Comparison of ENCODE assay signal across 19 mouse cellular contexts in genomic region chr14:101229068-101229467, GRCm38 (mm10). TPM values are rescaled to one million over a fixed set of nuclear protein-coding genes. Genes with fewer than 3 reads are reported as not detected.
DNase-seq lines count a peak whose midpoint lies in the region; ATAC-seq lines count a peak whose summit lies in the region.
"Had no signal": no experiment of that assay in that cellular context is flagged by ENCODE, and none has a peak within 500 bp of the region (broad histone marks: within the 10 kb centered on the region; RNA-seq: fewer than 3 reads in every experiment).

No protein-coding gene starts in this region.

- H3K27me3 ChIP-seq in midbrain, embryonic 13.5 days, result no peaks in the 10 kb centered on the region
- H3K27me3 ChIP-seq in midbrain, embryonic 11.5 days (ENCODE audit: control insufficient read depth, insufficient read depth, low read length), result no peaks in the 10 kb centered on the region
- H3K27me3 ChIP-seq in hindbrain, embryonic 16.5 days (replicated peaks; ENCODE audit: control insufficient read depth, insufficient read depth, low read length), result no peaks in the 10 kb centered on the region
- H3K27me3 ChIP-seq in liver, embryonic 11.5 days (replicated peaks; ENCODE audit: control insufficient read depth, insufficient read depth, low read length), result no peaks in the 10 kb centered on the region
- H3K27me3 ChIP-seq in heart, embryonic 11.5 days (ENCODE audit: control insufficient read depth, insufficient read depth, low read length), result no peaks in the 10 kb centered on the region
- H3K27me3 ChIP-seq: limb, embryonic 13.5 days had no signal

- no peak overlapping the region for H3K27ac ChIP-seq in midbrain, embryonic 13.5 days
- H3K27ac ChIP-seq in midbrain, embryonic 11.5 days (ENCODE audit: low read depth, low read length), result no peak overlapping the region
- H3K27ac ChIP-seq in hindbrain, embryonic 16.5 days (ENCODE audit: low read depth, low read length), result no peak overlapping the region
- no peak overlapping the region for H3K27ac ChIP-seq in liver, embryonic 11.5 days (ENCODE audit: low read depth, low read length)
- H3K27ac ChIP-seq in heart, embryonic 11.5 days (ENCODE audit: low read depth, low read length), result no peak overlapping the region
- H3K27ac ChIP-seq: heart, adult 2 months; kidney, postnatal 0 days; limb, embryonic 13.5 days had no signal

- H3K4me1 ChIP-seq in midbrain, embryonic 13.5 days (replicated peaks), result 0 out of 2 replicates have a peak, but pooled peaks cover 4% of the 10 kb centered on the region
- no peaks in the 10 kb centered on the region for H3K4me1 ChIP-seq in midbrain, embryonic 11.5 days (ENCODE audit: control insufficient read depth, insufficient read depth, low read length)
- H3K4me1 ChIP-seq in hindbrain, embryonic 16.5 days (ENCODE audit: control insufficient read depth, insufficient read depth, low read depth, low read length), result no peaks in the 10 kb centered on the region
- no peaks in the 10 kb centered on the region for H3K4me1 ChIP-seq in liver, embryonic 11.5 days (replicated peaks; ENCODE audit: control insufficient read depth, insufficient read depth, low read length)
- H3K4me1 ChIP-seq in heart, embryonic 11.5 days (ENCODE audit: control insufficient read depth, insufficient read depth, low read length), result 0 out of 2 replicates have a peak, but pooled peaks cover 3% of the 10 kb centered on the region
- H3K4me1 ChIP-seq: limb, embryonic 13.5 days had no signal

- no peaks in the 10 kb centered on the region for H3K36me3 ChIP-seq in midbrain, embryonic 13.5 days
- no peaks in the 10 kb centered on the region for H3K36me3 ChIP-seq in midbrain, embryonic 11.5 days (ENCODE audit: control insufficient read depth, insufficient read depth, low read length)
- H3K36me3 ChIP-seq in hindbrain, embryonic 16.5 days (ENCODE audit: control insufficient read depth, insufficient read depth, low read length), result no peaks in the 10 kb centered on the region
- no peaks in the 10 kb centered on the region for H3K36me3 ChIP-seq in liver, embryonic 11.5 days (ENCODE audit: control insufficient read depth, insufficient read depth, low read length)
- H3K36me3 ChIP-seq in heart, embryonic 11.5 days (ENCODE audit: control insufficient read depth, insufficient read depth, low read length), result no peaks in the 10 kb centered on the region
- H3K36me3 ChIP-seq: G1E; limb, embryonic 13.5 days had no signal

- peak; percentile 4 to 5 for DNase-seq in frontal cortex, adult 2 months (ENCODE audit: extremely low spot score in 1 of 2, low spot score in 1 of 2)
- DNase-seq in frontal cortex, postnatal 25 days (ENCODE audit: low spot score in 2 of 2), result no peak
- no peak for DNase-seq in midbrain, embryonic 11.5 days (ENCODE audit: low spot score, missing footprints)
- peak; percentile 22 for DNase-seq in brain, embryonic 18.5 days (ENCODE audit: low read depth, low spot score)
- no peak for DNase-seq in liver, embryonic 11.5 days (ENCODE audit: low spot score)
- DNase-seq: embryo, embryonic 11 days; heart, adult 2 months; heart, postnatal 10 days; lung, adult 18-20 months; lung, postnatal 4 days; thymus, postnatal 4 days had no signal

- no peak overlapping the region for H3K4me3 ChIP-seq in midbrain, embryonic 13.5 days (replicated peaks)
- H3K4me3 ChIP-seq in midbrain, embryonic 11.5 days (ENCODE audit: low read depth, low read length), result no peak overlapping the region
- no peak overlapping the region for H3K4me3 ChIP-seq in hindbrain, embryonic 16.5 days (ENCODE audit: low read length)
- H3K4me3 ChIP-seq in liver, embryonic 11.5 days (ENCODE audit: low read depth, low read length), result no peak overlapping the region
- no peak overlapping the region for H3K4me3 ChIP-seq in heart, embryonic 11.5 days (ENCODE audit: low read depth, low read length)
- H3K4me3 ChIP-seq: heart, adult 2 months; limb, embryonic 13.5 days had no signal

- H3K4me2 ChIP-seq in midbrain, embryonic 13.5 days (replicated peaks), result no peak overlapping the region
- H3K4me2 ChIP-seq in midbrain, embryonic 11.5 days, result no peak overlapping the region
- no peak overlapping the region for H3K4me2 ChIP-seq in hindbrain, embryonic 16.5 days (ENCODE audit: low read length)
- H3K4me2 ChIP-seq in liver, embryonic 11.5 days, result no peak overlapping the region
- H3K4me2 ChIP-seq in heart, embryonic 11.5 days, result no peak overlapping the region
- H3K4me2 ChIP-seq: limb, embryonic 13.5 days had no signal

- H3K9me3 ChIP-seq in midbrain, embryonic 13.5 days, result no peaks in the 10 kb centered on the region
- H3K9me3 ChIP-seq in midbrain, embryonic 11.5 days (ENCODE audit: control insufficient read depth, low read length), result no peaks in the 10 kb centered on the region
- H3K9me3 ChIP-seq in hindbrain, embryonic 16.5 days (ENCODE audit: control insufficient read depth, low read length), result no peaks in the 10 kb centered on the region
- no peaks in the 10 kb centered on the region for H3K9me3 ChIP-seq in liver, embryonic 11.5 days (ENCODE audit: control insufficient read depth, low read length)
- H3K9me3 ChIP-seq in heart, embryonic 11.5 days (replicated peaks; ENCODE audit: control insufficient read depth, low read length), result no peaks in the 10 kb centered on the region
- H3K9me3 ChIP-seq: limb, embryonic 13.5 days had no signal

- ATAC-seq in midbrain, embryonic 13.5 days, result peak; percentile 72; the same call in 1 of the 2 replicates
- ATAC-seq in midbrain, embryonic 11.5 days (ENCODE audit: low FRiP score), result no peak
- ATAC-seq in hindbrain, embryonic 16.5 days, result peak; percentile 69; the same call in 1 of the 2 replicates
- ATAC-seq in liver, embryonic 11.5 days (replicated peaks; ENCODE audit: low FRiP score), result no peak
- no peak for ATAC-seq in heart, embryonic 11.5 days (replicated peaks; ENCODE audit: insufficient number of reproducible peaks, low FRiP score, low TSS enrichment)

- H3K9ac ChIP-seq in midbrain, embryonic 13.5 days (replicated peaks), result no peak overlapping the region
- no peak overlapping the region for H3K9ac ChIP-seq in midbrain, embryonic 11.5 days (ENCODE audit: low read length)
- no peak overlapping the region for H3K9ac ChIP-seq in hindbrain, embryonic 16.5 days (ENCODE audit: low read depth, low read length)
- no peak overlapping the region for H3K9ac ChIP-seq in liver, embryonic 11.5 days (ENCODE audit: low read depth, low read length)
- H3K9ac ChIP-seq in heart, embryonic 11.5 days (ENCODE audit: low read depth, low read length), result no peak overlapping the region
- H3K9ac ChIP-seq: limb, embryonic 13.5 days had no signal

- WGBS in midbrain, embryonic 13.5 days, result 40% methylated on average over 4 of the region's 4 CpGs
- 68% methylated on average over 4 of the region's 4 CpGs for WGBS in midbrain, embryonic 11.5 days
- 26% methylated on average over 4 of the region's 4 CpGs for WGBS in hindbrain, embryonic 16.5 days
- 58% methylated on average over 4 of the region's 4 CpGs for WGBS in liver, embryonic 11.5 days
- 66% methylated on average over 4 of the region's 4 CpGs for WGBS in heart, embryonic 11.5 days (ENCODE audit: insufficient replicate concordance)

RNA-seq across cellular contexts. Expression of gene Prr30, which starts 28.9 kb away (rescaled TPM):
- polyA plus RNA-seq in frontal cortex, adult 2 months (2012; rRNA removed), result 0.06 and 0.08 TPM in 2 replicates
- not detected in 2 replicates for polyA plus RNA-seq in midbrain, embryonic 13.5 days (2015; fragmentation: Nextera tagmentation; extraction: Ambion mirVana)
- not detected in 2 replicates for polyA plus RNA-seq in midbrain, embryonic 11.5 days (2014; fragmentation: Nextera tagmentation; extraction: Ambion mirVana)
- polyA plus RNA-seq in hindbrain, embryonic 16.5 days (2015; fragmentation: Nextera tagmentation; extraction: Ambion mirVana), result not detected in 2 replicates
- not detected in 2 replicates for polyA plus RNA-seq in liver, embryonic 11.5 days (2014; fragmentation: Nextera tagmentation; extraction: Ambion mirVana)
- not detected in 2 replicates for polyA plus RNA-seq in heart, embryonic 11.5 days (2014; fragmentation: Nextera tagmentation; extraction: Ambion mirVana)
- polyA plus RNA-seq: cerebellum, adult 2 months; G1E; intestine, embryonic 14.5 days; kidney, postnatal 0 days; limb, embryonic 13.5 days had no signal

Comparison
In these comparisons a context has a peak if more than half of its experiments do, and no peak if none do; other contexts are left out.
1. DNase-seq: peak in frontal cortex, adult 2 months (2 of 2) and brain, embryonic 18.5 days (single experiment); none in frontal cortex, postnatal 25 days (0 of 2), midbrain, embryonic 11.5 days (single experiment) and liver, embryonic 11.5 days (single experiment).
2. ATAC-seq: peak in midbrain, embryonic 13.5 days (single experiment) and hindbrain, embryonic 16.5 days (single experiment); none in midbrain, embryonic 11.5 days (single experiment), liver, embryonic 11.5 days (single experiment) and heart, embryonic 11.5 days (single experiment).